Mouse (Mus musculus) liver, adult 2 months (tissue): ENCODE measurements around the gene Stxbp1.

Experiments
- CTCF ChIP-seq: fragments of 200-500 bp; IDR thresholded peaks from 2 replicates; pipeline ENCODE4 v1.5.1; 2011; ENCODE audit warnings: low read depth, low read length, control low read depth
- POLR2A ChIP-seq: fragments of 200-500 bp; IDR thresholded peaks from 2 replicates; pipeline ENCODE4 v1.6.1; 2011; ENCODE audit warnings: low read length, control low read depth; ENCODE audit not compliant: insufficient read depth; ENCODE audit errors: extremely low read depth

DNA sequence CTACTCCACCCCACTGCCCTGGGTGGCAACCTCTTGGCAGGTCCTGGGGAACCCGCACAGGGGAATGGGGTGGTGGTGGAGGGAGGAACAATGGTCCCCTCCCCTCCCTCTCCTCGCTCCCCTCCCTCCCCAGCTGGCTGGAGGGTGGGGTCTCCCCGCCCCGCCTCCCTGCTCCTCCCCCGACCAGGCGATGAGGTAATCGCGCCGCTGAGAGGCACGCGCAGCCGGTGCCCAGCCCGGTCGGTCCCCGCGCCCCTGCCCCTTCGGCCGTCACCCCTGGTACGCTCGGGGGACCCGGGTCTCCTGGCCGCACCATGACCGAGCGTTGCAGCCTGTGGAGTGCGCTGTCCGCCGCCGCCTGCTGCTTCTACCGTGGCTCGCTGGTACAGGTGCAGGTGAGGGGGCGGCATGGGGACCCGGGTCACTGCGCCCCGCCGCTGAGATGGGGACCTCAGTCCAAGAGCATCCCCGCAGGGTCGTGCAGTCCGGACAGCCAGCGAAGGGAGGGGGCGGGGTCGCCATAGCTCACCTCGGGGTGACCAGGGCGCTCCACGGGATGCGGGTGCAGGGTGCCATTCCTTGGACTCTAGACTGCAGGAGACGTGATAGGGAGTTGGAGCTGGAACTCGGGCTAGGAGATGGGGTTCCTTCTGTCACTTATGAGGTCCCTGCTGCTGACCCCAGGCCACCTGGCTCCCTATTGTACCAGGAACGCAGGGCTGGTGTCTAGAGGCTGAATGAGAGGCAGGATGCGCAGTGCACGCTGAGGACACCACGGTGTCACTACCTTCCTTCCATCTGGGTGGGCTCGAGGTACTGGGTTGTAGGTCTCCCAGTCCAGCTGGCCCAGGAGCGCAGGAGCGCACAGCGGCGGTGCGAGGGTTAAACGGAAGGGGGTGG is 105.5 kb downstream of the Stxbp1 start:
- TF ChIP-seq POLR2A (no peak), CTCF (no peak)
